In genomic region chr1:175462351-175462750, GRCm38 (mm10) we compare ENCODE assay signal across 15 mouse cellular contexts. TPM values are rescaled to one million over a fixed set of nuclear protein-coding genes. Genes with fewer than 3 reads are reported as not detected.
"Had no signal": no experiment of that assay in that cellular context is flagged by ENCODE, and none has a peak within 500 bp of the region (broad histone marks: within the 10 kb centered on the region; RNA-seq: fewer than 3 reads in every experiment).

No protein-coding gene starts in this region.

- H3K4me3 ChIP-seq: limb, embryonic 12.5 days; liver, embryonic 13.5 days; lung, embryonic 15.5 days; megakaryocyte, embryonic 14.5 days; midbrain, embryonic 15.5 days; neural tube, embryonic 12.5 days had no signal

- H3K27me3 ChIP-seq: limb, embryonic 12.5 days; liver, embryonic 13.5 days; lung, embryonic 15.5 days; megakaryocyte, embryonic 14.5 days; midbrain, embryonic 15.5 days; neural tube, embryonic 12.5 days had no signal

- H3K4me1 ChIP-seq: limb, embryonic 12.5 days; liver, embryonic 13.5 days; lung, embryonic 15.5 days; megakaryocyte, embryonic 14.5 days; midbrain, embryonic 15.5 days; neural tube, embryonic 12.5 days had no signal

- H3K9me3 ChIP-seq: limb, embryonic 12.5 days; liver, embryonic 13.5 days; lung, embryonic 15.5 days; megakaryocyte, embryonic 14.5 days; midbrain, embryonic 15.5 days; neural tube, embryonic 12.5 days had no signal

- H3K9ac ChIP-seq: limb, embryonic 12.5 days; liver, embryonic 13.5 days; liver, postnatal 0 days; lung, embryonic 15.5 days; midbrain, embryonic 15.5 days; neural tube, embryonic 12.5 days had no signal

- H3K36me3 ChIP-seq: limb, embryonic 12.5 days; liver, embryonic 13.5 days; lung, embryonic 15.5 days; midbrain, embryonic 15.5 days; neural tube, embryonic 12.5 days had no signal

- H3K27ac ChIP-seq: limb, embryonic 12.5 days; liver, embryonic 13.5 days; lung, embryonic 15.5 days; macrophage; midbrain, embryonic 15.5 days; neural tube, embryonic 12.5 days had no signal

- DNase-seq: kidney, adult 2 months; kidney, postnatal 25 days; liver; liver, embryonic 13.5 days; liver, postnatal 0 days; lung, postnatal 14 days; thymus, postnatal 14 days had no signal

RNA-seq across cellular contexts. Expression of gene Rgs7, which starts 29.9 kb away (rescaled TPM):
- total RNA-seq: monocyte, adult 5-6 weeks; neutrophil, adult 5-6 weeks had no signal
- polyA plus RNA-seq: liver, postnatal 0 days; macrophage had no signal
